Mouse (Mus musculus): ENCODE measurements around the gene Aif1l.
A peak's percentile ranks its signal among the peaks of the same experiment; 100 is the strongest.
"Not testable (repeated sequence)": the region's sequence is repeated elsewhere in the genome, so short reads cannot be mapped to it uniquely, and the experiment has no call there.

The Aif1l gene

DNA sequence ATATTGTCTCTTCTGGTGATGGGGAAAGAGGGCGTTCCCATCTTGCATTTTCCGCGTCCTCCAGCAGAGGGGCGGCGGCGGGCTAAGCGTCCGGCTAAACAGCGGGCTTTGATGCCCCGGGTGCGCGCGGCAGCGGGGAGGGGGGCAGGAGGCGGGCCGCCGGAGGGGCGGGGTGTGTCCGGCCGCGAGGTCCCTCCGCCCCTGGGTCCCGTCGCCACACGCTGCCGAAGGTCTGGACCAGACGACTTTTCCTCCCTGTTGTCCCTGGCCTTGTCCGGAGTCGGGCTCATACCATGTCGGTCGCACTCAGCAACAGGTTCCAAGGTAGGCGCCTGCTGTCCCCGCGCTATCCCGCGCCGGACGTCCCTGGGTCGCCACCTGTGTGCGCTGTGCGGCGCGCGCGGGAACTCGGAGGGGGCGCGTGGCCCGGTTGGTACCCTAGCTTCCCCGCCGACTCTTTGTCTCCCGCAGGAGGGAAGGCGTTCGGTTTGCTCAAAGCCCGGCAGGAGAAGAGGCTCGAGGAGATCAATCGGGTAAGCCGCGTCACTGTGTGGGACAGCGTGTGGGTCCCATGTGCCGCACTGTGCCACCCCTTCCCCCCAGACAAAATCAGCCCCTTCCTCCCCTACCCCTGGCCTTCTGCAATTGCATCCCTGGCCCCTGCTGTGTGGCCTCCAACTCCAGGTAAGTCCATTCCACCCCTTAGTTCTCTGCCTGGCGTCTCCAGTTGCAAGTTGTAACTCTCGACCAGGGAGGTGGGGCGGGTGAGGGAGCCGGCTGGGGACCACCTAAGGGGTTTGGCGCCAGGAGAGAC, at the start of gene Aif1l:
TSS of gene Aif1l (plus strand) at position 82 of the 814 bp plus-strand sequence.
- peak; percentile 92 for DNase-seq

DNA sequence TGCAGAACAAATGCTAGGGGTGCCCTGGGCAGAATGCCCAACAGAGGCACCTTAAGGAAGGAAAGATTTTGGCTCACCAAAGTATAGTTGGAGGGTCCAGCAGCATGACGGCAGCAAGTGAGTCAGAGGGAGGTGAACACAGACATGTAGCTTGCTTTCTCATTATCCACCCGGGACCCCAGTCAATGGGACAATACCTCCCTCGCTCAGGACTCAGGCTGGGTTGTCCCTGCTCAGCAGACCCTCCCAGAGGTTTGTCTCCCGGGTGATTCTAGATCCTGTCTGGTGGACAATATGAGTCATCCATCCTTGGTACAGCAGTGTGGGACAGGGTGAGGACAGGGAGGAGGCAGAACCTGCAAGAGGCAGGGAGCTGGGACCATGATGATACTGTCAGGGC, 49.0 kb upstream of the Aif1l start:
- DNase-seq = no peak

DNA sequence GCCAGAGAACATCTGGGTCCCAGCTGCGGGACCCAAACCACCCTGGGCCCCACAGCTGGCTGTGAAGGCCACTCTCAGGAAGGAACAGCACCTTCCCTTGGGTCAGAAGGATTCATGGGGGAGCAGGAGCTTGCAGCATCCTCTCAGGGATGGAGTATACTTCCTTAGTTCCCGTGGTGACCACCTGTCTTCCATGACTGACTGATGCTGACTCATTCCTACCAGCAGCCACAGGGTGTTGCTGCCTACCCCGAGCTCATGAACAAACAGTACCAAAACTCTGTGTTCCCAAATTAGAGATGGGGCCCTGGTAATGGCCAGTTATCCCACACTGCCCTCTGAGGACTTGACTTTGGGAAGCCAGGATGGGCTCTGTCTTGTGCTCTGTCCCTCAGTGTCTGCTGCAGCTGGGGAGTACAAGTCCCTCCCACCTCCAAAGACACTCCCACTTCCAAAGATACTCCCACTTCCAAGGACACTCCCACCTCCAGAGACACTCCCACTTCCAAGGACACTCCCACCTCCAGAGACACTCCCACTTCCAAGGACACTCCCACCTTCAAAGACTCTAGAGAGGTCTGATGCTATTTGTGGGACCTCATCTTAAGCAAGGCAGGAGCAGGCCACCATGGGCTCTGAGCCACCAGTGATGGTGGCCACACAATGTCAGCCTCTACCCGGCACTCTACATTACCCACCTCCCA, 48.1 kb upstream of the Aif1l start:
- DNase-seq = peak; percentile 18

DNA sequence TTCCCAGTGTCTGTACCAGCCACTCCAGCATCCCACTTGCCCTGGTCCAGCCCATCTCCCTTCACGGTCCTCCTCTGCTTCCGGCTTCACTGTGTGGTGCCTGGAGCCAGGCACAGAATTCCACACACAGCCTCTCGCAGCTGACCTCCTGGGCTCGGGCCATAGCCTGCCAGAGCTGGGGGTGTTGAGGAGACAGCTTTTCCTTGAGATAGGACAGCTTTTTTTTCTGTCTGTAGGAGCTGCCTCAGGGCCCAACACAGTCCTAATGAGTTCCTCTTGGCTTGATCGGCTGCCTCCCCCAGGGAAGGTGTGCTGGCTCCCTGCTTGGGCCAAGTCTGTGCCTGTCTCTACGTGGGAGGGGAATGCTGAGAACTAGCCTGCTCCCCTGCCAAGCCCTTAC, 45.9 kb upstream of the Aif1l start:
- DNase-seq = peak; percentile 34

DNA sequence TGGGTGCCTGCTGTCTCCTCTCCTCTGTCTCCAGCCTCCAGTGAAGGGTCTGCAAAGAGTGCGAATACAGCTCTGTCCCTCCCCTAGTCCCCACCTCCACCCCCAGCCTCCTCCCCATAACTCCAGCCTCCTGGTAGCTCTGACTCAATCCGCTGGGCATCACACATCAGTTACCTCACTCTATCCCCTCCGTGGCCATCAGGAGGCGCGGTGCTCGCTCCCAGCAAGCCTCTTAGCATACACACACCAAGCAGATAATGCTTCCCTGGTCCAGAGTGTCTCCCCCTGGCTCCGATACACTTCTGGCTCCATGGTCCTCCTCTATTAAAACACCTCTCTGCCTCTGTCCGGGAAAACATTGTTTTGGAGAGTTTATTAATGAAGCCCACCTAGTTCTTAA, 45.3 kb upstream of the Aif1l start:
- peak; percentile 63 for DNase-seq

DNA sequence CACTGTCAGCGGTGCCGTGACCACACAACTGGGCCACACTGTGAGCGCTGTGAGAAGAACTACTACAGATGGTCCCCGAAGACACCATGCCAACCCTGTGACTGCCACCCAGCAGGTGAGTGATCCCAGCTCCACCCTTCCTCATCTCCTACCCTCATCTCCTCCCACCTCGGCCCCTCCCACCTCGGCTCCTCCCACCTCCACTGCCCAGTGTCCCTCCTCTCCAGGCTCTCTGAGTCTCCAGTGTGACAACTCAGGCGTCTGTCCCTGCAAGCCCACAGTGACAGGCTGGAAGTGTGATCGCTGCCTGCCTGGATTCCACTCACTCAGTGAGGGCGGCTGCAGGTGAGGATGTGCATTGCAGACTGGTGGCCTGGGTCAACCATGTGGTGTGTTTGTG, 44.3 kb upstream of the Aif1l start:
- DNase-seq = no peak

DNA sequence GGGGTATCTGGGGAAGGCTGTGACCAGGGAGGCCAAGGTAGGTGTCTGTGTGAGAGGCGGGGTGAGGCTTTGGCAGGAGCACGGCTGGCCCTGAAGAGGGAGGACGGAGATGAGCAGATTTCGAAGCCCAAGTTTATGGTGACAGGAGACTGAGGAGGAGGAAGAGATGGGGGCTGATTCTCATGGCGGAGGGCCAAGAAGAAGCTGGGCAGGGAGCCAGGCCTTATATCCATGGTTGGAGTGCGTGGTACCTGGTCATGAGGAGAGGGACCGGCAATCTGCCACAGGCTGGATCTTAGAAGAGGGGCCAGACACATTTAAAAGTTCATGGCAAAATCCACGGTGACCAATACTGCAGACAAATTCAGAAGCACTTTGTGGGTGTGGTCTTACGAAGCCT, 43.5 kb upstream of the Aif1l start:
- DNase-seq = no peak

DNA sequence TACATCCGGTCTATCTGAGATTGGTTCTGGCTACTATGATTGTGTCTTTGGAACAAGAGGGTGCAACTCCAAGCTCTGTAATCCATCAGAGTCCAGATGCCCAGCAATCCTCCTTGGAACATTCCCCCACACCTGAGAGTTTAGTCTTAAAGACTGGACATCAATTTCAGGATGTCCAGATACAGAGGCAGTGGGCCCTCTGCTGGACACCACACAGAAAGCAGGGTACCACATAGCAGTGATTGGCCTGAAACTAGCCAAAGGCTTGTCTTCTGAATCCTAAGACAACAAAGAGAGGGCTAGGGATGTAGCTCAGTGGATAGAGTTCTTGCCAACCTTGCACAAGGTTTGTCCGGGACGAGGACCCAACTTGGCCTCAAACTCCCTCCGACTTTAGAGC, 37.4 kb upstream of the Aif1l start:
- peak; percentile 62 for DNase-seq

DNA sequence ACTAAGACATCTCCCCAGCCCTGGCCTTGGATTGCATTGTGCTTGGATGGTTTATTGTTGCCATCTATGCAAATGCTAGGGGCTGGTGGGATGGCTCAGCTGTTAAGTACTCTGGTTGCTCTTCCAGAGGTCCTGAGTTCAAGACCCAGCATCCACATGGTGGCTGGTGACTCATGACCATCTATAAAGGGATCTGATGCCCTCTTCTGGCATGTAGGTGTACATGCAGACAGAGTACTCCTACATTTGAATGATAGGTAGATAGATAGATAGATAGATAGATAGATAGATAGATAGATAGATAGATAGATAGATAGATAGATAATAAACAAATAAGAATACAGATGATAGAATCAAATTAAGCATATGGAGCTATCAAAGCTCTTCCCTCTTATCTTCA, 35.7 kb upstream of the Aif1l start:
- not testable (repeated sequence) for DNase-seq

DNA sequence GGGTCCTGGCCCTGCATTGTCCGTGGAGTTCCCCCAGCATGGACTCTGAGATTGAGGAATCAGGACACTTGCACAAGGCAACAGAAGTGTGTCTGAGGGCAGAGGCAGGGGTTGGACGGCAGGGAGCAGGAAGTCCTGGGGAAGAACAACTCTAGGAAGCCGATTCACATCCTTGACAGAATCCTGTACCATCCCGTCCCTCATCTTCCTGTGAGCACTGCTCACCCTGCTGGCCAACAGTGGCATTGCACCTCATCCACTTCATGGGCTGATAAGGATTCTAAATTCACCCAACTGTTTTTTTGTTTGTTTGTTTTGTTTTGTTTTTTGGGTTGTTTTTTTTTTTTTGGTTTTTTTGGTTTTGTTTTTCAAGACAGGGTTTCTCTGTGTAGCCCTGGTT, 34.8 kb upstream of the Aif1l start:
- DNase-seq = peak; percentile 84

DNA sequence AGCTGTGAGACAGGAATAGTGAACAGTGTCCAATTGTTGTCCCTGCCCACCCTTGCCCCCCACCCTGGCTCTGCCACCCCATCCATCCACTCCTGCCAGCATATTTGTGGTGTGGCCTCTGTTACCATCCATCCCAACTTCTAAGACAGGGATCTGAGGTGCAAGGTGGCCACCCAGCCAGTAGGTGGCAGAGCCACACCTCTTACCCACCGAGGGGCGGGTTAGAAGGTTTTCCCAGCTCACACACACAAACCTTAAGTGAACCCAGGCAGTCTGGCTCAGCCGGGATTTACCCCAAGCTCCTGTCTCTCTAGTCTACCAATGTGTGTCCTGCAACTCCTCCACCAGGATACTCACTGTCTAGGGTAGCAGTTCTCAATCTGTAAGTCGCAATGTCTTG, 32.3 kb upstream of the Aif1l start:
- peak; percentile 51 for DNase-seq

DNA sequence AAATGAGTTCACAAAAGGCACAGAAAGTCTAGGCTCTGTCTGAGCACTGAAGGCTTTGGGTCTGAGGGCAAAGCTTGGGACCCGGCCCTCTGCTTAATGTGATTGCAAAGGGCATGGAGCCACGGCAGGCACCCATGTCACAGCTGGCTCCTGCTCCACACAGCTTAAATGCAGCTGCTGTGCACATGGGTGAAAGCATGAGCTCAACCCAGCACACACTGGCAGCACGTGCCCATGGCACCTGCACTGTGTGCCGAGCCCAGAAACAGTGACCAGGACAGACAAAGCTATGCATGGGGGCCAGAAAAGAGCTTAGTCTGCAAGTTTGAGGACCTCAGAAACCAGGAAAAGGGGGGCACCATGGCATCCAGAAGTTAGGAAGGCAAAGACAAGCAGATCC, 26.3 kb upstream of the Aif1l start:
- DNase-seq = no peak

DNA sequence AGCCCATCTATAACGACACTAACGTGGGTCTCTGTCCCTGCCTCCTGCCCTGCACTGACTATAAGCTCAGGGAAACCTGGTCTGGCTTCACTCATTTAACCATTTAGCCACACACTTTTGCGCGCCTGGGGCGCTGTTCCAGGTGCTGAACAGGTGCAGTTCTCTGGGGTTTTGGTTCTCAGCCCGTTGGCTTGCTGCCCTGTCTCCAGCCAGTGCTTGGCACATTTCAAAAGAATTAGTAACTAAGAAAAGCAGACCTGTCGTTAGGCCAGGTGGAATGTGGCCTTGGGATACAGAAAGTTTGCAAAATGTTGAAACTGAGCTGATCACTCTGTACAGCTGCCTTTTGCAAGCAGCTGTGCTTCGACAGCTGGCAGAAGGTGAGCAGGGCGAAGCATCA, 25.1 kb upstream of the Aif1l start:
- DNase-seq = peak; percentile 27

DNA sequence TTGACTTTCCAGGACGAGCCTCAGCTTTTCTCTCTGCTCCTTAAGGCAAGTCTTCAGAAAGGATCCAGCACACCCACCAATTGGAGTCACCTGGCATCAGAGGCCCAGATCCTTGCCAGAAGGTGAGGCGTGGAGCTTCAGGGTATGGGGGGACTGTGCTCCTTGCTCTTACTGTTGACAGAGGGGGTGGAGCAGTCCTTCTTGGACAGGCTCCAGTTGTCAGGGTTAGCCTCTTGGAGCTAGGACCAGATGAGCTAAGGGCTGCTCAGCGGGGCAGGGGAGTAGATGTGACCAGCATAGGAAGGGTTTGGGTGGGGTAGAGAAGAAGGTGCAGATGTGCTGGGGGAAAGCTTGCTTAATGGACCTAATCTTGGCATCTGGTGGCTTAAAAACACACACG, 24.0 kb upstream of the Aif1l start:
- DNase-seq = no peak

DNA sequence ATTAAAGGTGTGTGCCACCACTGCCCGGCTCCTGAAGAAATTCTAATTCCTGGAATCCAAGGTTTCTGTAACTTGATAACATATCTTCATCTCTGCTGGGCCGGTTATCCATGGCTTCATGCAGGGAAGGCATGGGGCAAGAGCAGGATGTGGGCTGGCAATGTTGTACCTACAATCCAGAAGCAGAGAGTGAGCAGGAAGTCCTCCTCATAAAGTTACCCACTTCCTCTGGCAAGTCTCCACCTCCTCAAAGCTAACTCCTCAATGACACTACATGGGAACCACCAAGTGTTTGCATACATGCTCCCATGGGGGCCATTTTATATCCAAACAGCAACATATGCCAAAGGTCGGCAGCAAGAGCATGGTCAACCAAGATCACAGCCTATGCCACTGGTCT, 20.3 kb upstream of the Aif1l start:
- DNase-seq = no peak

DNA sequence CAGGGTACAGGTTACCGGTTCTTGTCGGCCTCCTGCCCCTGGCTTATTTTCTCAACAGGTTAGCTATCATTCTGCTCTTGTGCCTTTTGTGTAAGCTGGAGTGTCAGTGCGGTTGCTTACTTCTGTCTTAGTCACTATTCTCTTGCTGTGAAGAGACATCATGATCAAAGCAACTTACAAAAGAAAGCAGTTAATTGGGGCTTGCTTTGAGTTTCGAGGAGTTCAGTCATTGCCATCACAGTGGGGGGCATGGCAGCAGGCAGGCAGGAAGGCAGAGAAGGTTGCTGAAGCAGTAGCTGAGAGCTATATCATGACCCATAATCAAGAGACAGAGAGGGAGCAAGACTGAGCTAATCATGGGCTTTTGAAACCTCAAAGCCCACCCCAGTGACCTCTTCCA, 15.4 kb upstream of the Aif1l start:
- no peak for DNase-seq

DNA sequence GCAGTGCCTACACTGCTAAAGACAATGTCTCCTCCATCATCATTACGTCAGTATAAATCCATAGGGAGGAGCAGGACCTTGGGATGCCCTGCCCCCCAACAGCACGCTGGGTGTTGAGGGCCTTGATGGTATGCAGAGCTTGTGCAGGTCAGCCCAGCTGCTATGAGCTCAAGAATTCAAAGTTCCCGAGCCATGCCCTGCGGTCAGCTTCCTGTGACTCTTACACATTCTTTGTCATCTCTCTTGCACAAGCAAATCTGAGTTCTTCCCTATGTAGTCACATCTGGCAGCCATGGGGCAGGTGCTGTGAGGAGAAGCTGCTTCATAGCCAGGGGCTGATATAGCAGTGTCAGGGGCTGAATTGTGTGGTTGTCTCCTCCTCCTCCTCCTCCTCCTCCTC, 14.9 kb upstream of the Aif1l start:
- DNase-seq = peak; percentile 14

DNA sequence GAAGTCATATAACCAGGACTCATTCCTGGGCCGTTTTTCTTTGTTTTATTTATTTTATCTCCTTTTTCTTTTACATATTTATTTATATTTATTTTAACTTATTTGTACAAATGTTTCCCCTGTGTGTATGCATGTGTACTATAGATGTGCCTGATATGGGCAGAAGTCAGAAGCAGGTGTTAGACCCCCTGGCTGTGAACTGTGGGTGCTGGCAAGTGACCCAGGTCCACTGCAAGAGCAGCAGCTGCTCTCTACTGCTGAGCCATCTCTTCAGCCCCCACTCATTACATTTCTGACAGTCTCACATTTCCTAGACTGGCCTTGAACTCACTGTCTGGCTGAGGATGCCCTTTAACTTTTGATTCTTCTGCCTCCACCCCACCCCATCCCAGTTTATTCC, 11.6 kb upstream of the Aif1l start:
- no peak for DNase-seq

DNA sequence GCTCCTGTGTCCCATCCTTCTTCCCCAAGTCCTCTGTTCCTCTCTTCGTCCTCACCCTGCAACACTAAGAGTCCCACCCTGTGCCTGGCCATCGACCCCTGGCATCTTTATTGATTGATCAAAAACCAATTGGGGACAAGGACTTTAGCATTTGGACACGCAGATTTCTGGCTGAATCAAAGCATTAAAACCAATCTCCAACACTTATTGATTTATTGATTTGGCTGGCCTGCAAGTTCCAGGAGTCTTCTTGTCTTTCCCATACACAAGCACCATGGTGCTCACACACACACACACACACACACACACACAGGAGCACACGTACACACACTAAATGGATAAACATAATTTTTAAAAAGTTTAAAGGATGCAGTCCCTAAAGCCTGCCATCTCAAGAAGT, 6.9 kb upstream of the Aif1l start:
- no peak for DNase-seq

DNA sequence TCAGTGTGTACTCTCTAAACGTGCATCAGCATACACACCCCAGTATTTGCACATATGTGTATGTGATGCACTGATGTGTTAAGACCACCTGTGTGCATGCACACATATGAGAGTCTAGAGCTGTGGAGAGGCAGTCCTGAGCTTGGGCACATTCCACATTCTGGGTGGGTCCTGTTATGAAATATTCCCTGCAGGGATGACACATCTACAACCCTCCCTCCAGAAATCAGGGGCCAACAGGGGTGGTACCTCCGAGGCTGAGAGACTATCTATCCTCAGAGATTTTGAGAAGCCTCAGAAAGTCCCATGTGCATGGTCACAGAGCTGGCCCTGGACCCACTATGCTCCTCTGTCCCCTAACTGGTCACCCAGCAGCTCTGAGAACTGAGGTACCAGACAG, 4.4 kb upstream of the Aif1l start:
- DNase-seq = no peak

DNA sequence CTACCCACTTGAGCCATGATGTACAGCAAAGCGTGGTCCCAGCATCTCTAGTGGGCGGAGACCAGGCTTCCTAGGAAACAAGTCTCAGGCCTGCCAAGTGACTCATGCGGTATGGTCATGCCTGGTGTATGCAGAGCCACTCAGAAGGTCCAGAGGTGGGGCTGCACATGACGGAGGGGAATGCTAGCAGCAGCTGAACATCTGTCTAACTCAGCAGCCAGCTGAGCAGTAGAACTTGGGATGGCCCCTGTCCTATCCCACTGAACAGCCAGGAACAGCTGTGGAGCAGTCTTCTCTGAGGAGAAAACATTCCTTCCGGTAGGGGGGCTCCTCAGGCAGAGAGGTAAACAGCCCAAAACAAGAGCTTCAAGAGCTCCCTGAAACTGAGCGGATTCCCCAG, 1.5 kb upstream of the Aif1l start:
- no peak for DNase-seq

DNA sequence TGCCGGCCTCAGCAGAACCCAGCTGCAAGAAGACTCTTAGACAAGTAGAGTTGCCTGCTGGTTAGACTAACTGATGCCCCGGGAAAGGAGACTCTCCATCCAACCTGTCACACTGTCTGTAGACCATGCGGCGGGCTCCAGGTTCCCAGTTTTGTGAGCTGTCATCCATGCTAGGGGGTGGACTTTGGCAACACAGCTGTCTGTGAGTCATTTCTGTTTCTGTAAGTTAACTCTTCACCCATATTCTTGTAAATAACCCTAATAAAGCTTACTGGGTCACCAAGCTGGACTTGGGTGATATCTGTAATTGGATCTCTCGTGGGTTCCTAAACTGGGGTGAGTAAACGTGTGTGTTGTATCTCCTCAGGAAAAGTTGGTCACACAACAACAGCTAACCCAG, 1.1 kb upstream of the Aif1l start:
- no peak for DNase-seq

DNA sequence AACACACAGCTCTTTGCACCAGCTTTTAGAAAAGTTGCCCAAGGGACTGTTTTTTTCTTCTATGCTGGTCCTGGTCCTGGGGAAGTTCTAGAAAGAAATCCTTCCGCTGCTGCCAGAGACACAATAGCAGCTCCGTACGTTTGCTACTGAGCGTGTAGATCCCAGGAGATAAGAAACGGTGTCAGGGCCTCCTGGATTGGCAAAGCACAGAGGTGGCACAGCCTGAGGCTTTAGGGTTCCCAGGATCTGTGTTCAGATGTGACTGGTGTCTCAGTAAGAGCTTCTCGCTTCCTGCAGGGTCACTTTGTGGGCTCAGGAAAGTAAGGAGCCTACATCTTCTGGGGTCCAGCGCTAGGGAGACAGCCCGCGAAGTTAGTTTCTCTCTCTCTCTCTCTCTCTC, 1.0 kb downstream of the Aif1l start:
- DNase-seq = peak; percentile 41

DNA sequence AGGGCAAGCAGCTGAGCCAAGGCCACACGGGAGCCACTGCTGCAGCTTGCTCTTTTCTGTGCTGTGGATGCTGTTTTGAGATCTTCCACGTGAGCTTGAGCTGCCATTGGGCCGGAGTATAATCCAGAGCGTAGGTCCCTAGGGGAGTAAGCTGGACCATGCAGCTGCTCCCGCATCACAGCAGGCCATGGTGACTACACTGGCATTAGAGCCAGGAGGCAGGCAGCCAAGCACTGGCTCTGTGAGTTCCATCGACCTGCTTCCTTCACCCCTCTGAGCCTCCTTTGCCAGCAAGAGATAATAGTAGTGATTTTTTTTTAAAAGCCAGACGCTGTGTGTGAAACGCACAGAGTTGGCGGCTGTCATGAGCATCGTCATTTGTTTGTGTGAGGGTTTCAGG, 2.3 kb downstream of the Aif1l start:
- no peak for DNase-seq

DNA sequence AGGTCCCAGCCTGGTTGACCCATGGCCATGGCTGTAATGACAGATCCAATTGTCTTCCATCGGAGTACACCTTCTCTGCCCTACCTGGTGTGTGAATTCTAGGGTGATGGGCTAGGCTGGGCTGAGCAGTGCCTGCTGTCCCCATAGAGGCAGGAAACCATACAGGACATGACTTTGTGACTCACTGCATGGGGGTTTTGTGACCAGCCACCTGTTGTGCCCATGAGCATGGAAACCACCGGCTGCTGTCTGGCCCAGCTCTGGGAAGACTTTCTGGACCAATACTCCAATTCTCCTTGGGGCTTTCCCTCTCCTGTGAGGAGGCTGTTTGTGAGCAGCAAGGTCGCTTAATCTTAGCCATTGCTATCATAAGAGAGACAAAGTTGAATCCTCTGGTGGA, 2.8 kb downstream of the Aif1l start:
- no peak for DNase-seq

Measured in embryo, embryonic 11 days (tissue).